Mouse (Mus musculus): Measurements from ENCODE around the gene Ifna1.
"Not testable (repeated sequence)": the region's sequence is repeated elsewhere in the genome, so short reads cannot be mapped to it uniquely, and the experiment has no call there.

DNA sequence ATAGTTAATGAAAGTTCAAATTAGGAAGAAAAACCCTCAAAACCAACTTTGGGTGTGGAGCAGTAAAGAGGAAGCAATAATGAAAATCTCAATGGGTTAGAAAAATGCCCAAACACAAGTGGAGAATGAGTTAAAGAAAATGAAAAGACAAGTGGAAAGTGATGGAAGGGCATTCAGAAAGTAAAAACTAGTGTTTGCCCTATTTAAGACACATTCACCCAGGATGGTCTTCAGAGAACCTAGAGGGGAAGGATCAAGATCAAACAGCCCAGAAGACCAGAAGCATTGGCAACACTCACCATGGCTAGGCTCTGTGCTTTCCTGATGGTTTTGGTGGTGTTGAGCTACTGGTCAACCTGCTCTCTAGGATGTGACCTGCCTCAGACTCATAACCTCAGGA lies 22.8 kb upstream of the Ifna1 start, which contains the start of gene Ifna6:
- not testable (repeated sequence) for TF ChIP-seq CTCF (IDR thresholded peaks at IDR 0.05; ENCODE audit: control insufficient read depth, insufficient read depth, insufficient read length); MYOD1 (IDR thresholded peaks at IDR 0.05; ENCODE audit: control insufficient read depth, insufficient read length, low read depth); MYOG (IDR thresholded peaks at IDR 0.05; ENCODE audit: control insufficient read depth, extremely low read depth, insufficient read length); MAX (IDR thresholded peaks at IDR 0.05); USF1 (IDR thresholded peaks at IDR 0.05; ENCODE audit: low read depth); CEBPB (IDR thresholded peaks at IDR 0.05; ENCODE audit: low read depth)
